Mouse (Mus musculus): Measurements from ENCODE around the gene Nav2.
A peak's percentile ranks its signal among the peaks of the same experiment; 100 is the strongest.

Gene Nav2

DNA sequence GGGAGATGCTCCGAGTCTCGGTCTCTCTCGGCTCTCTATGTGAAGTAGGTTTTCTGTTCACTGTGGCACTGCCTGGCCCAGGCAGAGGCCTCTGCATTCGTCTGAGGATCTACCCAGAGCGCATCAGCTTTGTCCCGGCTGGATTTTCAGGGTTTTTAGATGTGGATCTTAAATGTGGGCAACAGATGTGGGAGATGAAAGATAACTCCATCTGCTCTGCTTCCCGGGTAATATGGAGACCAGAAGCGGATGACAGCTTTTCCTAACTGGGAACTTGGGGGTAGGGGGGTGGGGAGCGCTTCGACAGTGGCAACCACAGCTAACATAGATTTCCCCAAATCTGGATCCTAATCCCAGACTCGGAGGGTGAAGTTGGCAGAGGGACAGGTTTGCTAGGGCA, 362.3 kb downstream of the Nav2 start:
- DNase-seq (ENCODE audit: extremely low read depth, insufficient read length, low spot score): no peak

DNA sequence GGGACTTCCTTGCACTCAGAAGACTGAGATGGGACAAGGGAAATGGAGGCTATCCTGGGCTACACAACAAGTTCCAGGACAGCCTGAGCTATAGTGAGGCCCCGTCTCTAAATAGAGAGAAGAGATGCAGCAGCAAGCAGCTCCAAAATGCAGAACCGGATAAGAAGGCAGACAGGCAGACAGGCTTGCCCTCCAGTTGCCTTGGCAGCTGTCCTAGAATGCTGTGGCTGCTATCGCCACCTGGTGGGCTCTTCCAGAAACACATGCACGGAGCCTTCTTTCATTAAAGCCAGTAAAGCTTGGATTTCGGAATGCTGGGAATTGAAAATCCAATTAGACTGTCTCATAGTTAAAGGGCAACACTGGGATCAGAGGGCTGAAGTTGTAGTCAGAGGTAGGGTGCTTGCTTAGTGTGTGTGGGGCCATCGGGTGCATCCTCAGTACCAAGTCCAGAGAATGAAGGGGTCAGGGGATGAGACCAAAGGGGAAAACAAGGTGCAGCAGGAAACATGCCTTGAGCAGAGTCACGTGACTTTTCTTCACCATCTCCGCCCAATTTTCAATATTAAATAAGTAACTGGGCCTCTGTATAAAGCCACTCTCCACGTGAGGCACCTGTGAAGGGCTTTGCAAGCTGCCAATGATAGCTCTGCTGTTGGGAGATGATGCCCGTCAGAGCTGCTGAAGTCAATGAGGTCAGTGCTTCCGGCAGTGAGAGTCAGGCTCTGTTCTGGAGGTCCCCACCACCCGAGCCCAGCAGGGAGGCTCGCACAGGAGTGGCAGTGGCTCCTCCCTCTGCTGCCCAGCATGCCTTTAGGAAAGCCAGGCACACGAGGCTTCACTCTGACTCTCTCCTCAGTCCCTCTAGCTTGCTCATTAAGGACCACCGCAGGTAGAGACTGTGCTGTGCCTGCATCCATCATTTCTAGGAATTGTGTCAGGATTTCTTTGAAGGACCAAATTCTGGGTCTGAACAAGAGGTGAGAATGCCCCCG, 364.2 kb downstream of the Nav2 start:
- peak; percentile 30 for DNase-seq (ENCODE audit: extremely low read depth, insufficient read length, low spot score)

DNA sequence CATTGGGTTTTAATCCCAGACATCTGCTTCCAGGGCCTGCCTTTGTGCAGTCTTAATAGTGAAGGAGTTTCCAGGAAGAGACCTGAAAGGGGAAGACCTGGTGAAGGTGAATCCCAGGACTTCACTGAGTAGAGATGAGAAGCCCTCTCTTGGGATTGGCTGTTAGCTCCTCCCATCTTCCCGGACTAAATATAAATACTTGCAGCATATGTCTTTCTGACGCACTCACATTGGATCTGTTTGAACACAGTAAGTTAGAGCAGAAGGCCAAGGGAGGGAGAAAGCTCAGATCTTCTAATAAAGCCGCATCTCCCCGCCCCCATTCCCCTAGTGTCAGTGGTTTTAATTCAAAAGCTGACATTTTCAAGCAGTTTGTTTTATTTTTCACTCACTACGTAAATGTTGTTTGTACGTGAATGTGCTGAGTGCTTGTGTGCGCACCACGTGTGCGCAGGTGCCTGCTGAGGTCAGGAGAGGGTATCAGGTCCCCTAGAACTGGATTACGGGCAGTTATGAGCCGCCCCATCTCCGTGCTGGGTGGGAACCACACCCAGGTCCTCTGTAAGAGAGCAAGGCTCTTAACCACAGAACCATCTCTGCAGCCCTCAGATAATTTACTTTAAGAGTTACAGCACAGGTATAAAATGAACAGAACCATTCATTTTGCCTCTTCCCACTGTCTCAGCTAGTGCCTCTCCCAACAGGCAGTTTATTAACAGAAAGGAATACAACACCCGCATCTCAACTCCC, 365.6 kb downstream of the Nav2 start:
- DNase-seq (ENCODE audit: extremely low read depth, insufficient read length, low spot score): no peak

GRCm38 (mm10) chr7:49274676-49275075, 366.2 kb downstream of the Nav2 start:
- no peak for DNase-seq (ENCODE audit: extremely low read depth, insufficient read length, low spot score)

GRCm38 (mm10) chr7:49276163-49276562, 367.6 kb downstream of the Nav2 start:
- DNase-seq (ENCODE audit: extremely low read depth, insufficient read length, low spot score): no peak

GRCm38 (mm10) chr7:49277685-49278084, 369.2 kb downstream of the Nav2 start:
- no peak for DNase-seq (ENCODE audit: extremely low read depth, insufficient read length, low spot score)

GRCm38 (mm10) chr7:49278531-49278930, 370.0 kb downstream of the Nav2 start:
- no peak for DNase-seq (ENCODE audit: extremely low read depth, insufficient read length, low spot score)

DNA sequence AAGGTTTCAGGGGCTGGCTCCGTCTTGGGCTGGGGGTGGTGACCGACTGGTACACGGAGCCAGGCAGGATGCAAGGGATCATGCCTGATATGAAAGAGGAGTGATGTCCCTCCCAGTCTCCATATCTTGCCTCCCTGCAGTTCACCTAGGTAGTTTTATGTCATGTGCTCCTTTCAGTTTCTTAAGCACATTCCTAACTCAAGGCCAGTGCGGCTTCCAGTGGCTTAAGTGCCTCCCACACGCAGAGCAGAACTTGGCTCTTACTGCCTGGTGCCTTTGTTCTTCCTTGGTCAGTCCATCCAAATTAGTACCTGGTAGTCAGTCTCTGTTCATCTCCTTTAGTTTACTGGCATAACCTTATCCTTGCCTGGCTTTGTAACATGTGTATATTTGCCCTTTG, 371.9 kb downstream of the Nav2 start:
- DNase-seq (ENCODE audit: extremely low read depth, insufficient read length, low spot score): no peak

- no peak for DNase-seq (ENCODE audit: extremely low read depth, insufficient read length, low spot score)
Observed at GRCm38 (mm10) chr7:49282446-49282845, 373.9 kb downstream of the Nav2 start.

DNA sequence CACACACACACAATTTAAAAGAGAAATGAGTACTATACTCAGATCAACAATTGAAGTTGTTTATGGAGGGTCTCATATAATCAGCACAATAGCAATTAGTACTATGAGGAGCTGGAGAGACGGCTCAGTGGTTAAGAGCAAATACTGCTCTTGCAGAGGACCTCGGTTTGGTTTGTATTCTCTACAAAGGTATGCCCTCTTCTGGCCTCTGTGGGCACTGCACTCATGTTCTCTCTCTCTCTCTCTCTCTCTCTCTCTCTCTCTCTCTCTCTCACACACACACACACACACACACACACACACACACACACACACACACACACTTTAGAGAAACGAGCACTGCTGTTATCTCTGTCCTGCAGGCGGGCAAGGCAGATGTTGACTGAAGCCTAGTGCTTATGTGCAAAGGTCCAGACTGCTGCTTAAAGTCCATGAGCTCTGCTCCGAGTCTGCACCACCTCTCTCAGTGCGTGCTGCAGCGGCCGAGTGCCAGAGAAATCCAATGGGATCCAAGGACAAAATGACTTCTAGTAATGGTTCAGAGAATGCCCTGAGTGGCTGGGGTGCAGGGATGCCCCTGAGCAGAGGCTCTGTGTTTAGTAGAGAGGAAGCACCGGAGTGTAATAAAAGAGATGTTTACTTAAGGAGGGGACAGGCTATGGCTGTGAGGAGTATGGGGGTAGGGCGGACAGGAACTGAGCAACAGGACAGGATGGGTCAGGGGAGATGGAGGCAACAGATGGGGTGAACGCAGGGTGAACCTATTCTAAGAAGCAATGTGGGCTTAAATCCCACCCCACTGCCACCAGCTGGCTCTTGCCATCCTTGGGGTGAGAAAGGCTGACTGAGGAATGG, 375.2 kb downstream of the Nav2 start:
- no peak for DNase-seq (ENCODE audit: extremely low read depth, insufficient read length, low spot score)

DNA sequence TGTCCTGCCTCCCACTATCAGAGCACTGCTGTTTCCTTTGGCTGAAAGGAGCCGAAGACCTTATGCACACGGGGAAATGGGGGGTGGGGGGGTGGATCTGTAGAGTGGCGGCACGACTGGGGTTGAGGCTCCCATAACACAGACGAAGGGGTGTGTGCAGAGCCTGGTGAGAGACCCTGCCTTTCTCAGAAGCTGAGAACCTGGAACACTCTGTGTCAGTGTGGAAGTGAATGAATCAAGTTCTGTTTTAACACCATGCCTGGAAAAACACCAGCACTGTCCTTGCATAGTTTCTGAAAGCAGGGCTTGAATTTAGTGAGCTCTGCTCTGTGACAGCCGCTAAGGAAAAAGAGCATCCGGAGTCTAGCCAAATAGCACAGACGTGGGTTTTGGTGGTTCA, 379.7 kb downstream of the Nav2 start:
- DNase-seq (ENCODE audit: extremely low read depth, insufficient read length, low spot score): no peak

DNA sequence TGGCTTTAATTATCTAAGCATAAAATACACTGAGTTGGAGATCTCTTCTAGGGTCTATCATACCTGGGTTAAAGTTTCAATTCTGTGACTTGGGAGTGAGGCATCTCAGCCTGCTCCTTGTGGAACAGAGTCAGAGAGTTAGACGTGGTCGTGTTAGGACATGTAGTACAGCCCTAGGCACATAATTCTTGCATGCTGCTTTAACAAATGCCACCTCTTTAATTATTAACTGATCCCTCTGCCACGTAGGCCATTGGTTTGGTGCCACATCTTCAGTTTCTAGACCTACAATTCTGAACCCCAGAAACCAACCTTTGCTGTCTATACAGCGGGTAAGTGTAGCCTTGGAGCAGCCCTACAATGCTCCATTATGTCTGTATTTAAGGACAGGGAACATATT, 381.8 kb downstream of the Nav2 start:
- no peak for DNase-seq (ENCODE audit: extremely low read depth, insufficient read length, low spot score)

DNA sequence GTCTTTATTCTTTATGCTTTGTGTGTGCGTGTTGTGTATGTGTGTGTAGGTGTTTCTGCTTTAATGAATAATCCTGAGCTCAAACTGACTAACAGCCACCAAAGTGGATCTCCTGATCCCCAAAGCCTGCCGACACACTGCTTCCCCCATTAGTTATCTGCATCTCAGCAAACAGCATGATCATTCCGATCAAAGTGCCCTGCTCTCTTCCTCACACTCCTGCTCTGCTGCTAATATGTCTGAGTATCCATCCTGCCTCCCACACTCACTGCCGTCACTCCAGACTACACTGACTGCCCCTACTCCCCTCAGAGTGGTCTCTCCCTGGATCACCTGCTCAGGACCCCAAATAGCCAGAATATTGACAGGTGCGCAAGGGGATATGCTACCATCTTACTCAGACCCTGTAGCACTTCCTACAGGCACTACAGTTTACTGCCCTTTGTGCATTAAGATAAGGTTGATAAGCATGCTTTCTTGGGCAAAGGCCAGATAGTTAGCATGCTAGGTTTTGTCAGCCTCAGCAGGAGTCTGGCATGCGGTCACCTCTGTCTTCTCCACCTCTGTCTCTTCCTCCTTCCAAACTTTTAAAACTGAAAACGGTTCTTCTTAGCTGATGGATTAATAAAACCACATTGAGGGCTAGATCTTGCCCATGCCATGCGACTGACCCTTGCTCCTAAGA, 382.8 kb downstream of the Nav2 start:
- no peak for DNase-seq (ENCODE audit: extremely low read depth, insufficient read length, low spot score)

DNA sequence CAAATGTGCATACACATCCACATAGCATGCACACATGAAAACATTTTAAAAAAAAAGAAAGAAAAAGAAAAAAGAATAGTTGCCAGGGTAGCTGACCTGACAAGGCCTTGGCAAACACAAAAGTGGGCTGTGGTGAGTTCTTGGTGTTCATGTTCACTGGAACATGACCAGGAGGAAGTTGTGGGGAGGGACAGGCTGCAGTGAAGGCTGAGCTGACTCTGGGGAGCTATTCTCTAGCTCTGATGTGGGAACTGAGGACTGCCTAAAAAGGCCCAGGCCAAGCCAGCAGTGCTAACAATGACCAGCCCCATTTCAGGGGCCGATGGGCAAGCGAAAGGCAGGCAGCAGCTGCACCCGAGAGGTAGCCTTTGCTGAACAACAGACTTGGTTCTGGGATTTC, 388.6 kb downstream of the Nav2 start:
- no peak for DNase-seq (ENCODE audit: extremely low read depth, insufficient read length, low spot score)

DNA sequence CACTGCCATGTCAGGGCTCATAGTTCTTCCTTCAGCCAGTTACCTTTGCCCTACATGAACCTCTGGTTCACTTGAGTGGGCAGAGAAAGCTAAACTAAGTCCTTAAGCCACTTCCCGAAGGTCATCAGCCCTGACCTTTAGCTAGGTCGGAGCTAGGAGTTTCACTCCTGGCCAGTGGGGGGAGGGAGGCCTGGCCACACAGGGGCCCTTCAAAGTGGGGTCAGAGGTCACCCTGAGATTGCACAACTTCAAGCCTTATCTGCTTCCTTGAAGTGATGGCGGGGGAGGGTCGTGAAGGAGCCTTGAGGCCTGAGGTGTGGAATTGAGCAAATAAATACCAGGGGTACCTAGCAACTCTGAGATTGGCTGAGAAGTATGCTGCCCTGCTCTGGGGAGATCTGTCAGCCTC, 389.9 kb downstream of the Nav2 start:
- no peak for DNase-seq (ENCODE audit: extremely low read depth, insufficient read length, low spot score)

DNA sequence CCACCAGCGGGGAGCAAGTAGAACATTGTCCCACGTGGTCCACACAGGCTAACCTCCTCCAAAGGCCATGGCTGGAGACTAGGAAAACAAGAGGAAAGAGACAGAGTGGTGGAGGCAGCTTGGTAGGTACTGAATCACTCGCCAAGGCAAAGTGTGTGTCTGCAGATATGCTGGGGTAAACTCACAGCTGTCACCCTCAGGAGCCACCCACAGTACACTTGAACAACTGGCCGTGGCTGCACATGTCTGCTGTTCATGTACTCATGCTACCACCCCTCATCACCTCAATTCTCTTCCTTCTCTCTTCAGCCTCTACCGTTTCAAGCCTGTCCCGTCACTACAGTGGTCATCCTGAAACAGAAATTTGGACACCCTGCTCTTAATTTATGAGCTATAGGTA, 393.0 kb downstream of the Nav2 start:
- DNase-seq (ENCODE audit: extremely low read depth, insufficient read length, low spot score): no peak

DNA sequence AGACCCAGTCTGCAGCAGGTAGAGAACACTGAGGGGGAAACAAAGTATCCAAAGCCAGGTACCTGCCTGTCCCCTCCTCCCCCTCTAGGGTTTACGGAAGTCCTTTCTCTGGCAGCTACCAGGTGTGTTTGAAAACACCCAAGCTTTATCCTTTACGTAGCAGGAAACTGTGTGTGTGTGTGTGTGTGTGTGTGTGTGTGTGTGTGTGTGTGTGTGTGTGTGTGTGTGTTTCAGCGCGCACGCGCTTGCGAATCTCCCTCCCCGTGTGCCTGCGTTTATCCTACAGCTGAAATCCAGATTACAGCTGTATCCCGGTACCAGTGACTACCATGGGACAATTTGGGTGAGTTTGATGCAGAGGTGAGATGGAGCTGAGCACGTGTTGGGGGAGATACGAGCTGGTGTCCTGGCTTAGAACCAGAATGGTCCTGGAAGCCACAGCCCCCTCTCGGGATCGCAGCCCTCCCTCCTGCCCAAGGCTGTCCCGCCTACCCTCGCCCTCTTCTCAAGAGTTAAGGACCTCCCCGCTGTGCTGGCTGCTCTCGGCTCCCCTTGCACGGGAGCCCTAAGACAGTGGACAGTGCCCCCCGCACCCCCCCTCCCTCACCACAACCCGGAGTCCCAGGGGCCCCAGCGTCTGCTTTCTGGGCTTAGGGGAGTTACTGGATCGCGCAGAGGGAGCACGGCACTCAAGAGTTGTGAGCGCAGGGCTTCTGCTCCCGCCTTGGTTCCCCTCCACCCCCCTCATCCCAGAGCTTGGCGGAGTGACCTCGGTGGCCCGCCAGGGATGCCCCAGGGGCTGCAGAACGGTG, 395.3 kb downstream of the Nav2 start:
- no peak for DNase-seq (ENCODE audit: extremely low read depth, insufficient read length, low spot score)

GRCm38 (mm10) chr7:49307717-49308116, 399.2 kb downstream of the Nav2 start:
- no peak for DNase-seq (ENCODE audit: extremely low read depth, insufficient read length, low spot score)

GRCm38 (mm10) chr7:49309746-49310145, 401.2 kb downstream of the Nav2 start:
- no peak for DNase-seq (ENCODE audit: extremely low read depth, insufficient read length, low spot score)
